Mouse (Mus musculus) R1 (cell line): ENCODE results near the gene Hipk1.

ENCODE experiments used
- DNase-seq: peaks from one replicate; pipeline ENCODE4 v3.0.0-alpha.2; 2018; ENCODE audit warnings: low read depth, low spot score

Gene Hipk1

DNA sequence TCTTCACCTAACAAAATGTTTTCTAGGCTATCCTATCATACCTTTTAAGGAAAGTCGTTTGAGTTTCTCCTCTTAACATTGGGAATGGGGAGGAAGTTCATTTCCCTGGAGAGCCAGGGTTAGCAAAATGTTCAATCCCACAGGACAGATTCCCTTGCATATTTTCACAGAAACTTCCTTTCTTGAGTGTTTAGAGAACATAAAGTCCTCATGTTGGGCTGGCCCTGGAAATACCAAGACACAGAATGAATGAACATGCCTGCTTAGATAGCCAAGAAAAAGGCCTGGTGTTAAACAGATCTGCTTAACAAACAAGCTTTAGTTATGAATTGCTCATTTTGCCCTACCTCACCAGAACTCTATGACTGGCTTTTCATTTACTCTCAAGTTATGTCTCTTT, 1.2 kb upstream of the Hipk1 start:
- DNase-seq: no peak

DNA sequence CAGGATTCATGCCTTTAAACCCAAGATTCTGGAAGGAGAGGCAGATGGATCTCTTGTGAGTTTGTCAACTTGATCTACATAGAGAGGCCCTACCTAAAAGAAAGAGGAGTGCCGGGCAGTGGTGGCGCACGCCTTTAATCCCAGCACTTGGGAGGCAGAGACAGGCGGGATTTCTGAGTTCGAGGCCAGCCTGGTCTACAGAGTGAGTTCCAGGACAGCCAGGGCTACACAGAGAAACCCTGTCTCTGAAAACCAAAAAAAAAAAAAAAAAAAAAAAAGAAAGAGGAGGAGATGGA, 696 bp upstream of the Hipk1 start:
- DNase-seq: peak; percentile 49

DNA sequence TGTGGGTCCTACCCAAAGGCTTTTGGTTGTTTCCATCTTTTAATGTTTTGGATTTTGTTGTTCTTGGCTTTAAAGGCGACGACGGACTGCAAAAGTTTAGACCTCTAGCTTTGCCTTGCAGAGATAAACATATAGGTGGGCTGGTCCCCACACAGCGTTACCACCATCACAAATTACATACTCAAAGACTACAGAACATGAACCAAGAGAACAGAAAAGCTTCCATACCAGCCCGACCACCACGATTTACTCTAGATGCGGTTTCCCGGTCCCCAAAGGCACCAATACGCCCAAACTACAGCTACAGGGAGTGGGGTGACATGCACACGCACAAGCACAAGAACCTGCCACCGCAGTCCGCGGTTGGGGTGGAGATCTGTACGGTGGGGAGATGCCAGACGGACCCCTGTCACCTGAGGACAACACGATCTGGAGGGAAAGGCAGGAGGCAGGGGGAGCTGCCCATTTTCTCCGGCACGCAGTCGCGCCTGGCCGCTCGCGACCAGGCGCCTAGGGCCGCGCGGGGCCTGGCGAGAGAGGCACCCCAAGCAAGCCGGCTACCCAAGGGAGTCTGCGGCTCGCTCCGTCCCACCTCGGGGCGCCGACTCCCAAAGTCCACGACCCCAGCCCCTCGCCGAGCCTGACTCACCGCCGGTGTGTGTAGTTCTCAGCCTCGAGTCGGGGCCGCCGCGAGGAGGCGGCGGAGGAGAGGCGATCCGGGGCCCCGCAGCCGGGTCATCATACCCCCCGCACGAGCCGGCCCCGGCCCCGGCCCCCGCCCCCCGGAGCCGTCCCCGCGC, 817 bp downstream of the Hipk1 start:
- peak; percentile 52 for DNase-seq

DNA sequence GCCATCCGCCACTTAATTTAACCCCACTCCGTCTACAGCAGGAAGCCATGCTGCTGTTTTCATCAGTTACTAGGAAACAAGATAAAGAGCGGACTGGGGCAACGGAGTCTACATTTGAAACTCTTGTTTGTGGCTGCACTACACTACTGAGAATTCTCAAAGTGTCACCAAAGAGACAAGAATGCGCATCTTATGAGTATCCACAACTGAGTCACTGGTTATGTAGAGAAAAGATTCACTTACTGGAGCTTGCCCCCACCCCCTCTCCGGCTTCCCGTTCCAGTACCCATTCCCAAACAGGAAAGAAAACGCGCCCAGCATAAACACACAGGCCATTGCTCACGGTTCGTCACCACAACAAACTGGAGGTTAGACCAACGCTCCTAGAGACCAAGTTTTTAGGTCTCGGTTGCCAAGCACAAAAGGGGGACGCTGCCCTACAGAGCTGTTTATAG, 1.4 kb downstream of the Hipk1 start:
- peak; percentile 65 for DNase-seq

DNA sequence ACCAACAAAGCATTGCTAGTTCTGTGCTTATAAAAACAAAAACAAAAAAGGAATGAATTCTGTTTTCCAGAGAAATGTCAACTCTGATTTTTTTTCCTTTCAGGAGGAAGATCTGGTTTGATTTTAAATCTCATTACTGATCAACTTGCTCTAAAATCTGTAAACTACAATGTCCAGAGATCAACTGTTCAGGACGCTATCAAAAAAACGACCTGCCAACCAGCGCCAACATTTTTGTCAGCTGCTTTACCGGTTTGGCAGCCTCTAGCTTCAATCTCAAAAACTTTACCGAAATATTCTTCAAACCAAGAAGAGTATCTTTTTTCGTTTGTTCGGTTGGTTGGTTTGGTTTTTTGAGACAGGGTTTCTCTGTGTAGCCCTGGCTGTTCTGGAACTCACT, 2.3 kb downstream of the Hipk1 start:
- no peak for DNase-seq

DNA sequence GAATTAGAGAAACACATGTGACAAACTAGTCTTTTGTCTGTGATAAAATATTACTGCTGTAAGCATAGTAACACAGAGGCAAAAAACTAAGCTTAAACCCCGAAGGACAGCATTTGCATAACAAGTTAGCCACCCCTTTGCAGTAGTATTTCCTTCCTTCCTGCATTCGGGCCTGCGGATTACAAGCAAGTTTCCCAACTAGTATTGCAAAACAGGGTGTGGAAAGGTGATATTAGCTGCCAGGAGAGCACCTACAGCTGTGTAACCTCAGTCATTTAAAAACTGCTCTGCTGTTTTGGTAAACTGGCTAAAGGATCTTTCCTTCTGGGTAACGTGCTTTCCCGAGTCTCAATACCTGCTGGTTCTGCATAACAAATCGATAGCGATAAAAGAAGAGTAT, 4.1 kb downstream of the Hipk1 start:
- peak; percentile 43 for DNase-seq

DNA sequence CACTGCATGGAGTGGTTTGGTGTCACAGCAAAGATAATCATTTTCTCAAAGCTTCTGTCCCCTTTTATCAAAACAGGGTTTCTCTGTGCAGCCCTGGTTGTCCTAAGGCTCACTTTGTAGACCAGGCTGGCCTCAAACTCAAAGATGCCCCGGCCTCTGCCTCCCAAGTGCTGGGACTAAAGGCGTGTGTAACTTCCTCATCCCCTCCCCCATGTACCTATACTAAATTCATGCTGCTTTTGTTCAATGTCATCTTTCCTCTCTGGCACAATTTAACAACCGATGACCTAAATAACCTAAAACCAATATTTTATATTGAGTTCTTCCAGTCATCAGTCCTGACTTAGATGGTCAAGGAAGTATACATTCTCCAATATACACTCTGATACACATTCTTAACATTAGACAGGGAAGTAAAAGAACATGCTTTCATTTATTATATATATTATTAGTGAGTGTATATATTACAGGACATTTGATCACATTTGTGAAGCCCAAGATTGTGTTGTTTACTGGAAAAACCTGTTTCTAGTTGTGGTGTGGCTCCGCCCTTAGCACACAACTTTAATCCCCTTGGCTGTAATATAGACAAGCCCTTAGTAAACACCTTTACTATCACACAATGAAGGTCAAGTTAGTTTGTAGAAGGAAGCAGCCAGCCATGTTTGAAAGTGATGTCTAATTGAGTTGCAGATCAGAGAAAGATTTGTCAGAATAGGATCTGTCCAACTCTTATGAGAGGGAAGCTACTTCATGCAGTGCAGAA, 8.3 kb downstream of the Hipk1 start:
- no peak for DNase-seq

DNA sequence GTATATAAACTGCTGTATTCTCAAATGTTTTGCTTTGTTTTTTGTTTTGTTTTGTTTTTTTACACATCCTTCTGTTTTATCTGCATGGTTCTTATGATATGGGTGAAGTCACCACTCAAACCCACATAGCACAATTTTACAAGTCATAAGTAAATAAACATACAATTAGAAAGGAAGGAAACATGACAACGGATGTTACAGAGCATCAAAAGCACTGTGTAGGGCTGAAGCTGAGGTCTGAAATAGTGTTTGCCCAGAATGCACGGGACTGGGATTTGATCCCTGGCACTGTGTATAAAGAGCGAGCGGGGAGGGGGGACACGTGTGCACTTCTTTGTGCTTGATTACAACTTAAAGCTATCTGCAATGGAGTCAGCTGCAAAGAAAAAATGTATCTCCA, 10.6 kb downstream of the Hipk1 start:
- no peak for DNase-seq

DNA sequence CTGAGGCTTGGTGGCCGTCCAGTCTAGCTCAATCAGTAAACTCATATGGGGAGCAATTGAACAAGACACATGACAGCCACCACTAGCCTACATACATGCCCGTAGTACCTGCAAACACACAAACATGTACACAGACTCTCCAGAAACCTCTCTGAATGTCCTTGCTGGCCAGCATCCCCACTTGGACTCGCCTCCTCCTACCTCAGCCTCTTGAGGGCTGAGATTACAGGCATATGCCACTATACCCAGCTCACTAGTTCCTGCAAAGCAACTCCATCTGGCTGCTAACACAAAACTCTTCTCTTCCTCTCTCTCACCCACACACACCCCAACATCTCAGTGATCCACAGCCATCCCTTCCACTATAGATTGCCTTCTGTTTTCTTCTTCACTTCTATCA, 11.1 kb downstream of the Hipk1 start:
- DNase-seq: no peak

DNA sequence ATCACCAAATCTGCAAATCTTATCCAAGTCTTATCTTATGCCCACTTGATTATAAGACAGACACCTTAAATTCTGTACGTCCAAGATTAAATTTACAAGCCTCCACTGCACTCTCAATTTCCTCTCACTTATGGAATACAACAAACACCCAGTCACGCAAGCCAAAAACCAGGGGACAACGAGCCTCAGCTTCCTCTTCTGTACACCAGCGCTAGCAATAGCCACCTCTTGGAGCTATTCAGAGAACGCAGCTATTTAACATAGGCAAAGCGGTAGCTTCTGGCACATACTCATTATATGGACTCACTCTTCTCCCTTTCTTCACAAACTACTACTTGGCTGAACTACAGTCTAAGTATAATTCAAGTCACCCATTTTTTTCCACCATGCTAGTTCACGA, 12.2 kb downstream of the Hipk1 start:
- no peak for DNase-seq

DNA sequence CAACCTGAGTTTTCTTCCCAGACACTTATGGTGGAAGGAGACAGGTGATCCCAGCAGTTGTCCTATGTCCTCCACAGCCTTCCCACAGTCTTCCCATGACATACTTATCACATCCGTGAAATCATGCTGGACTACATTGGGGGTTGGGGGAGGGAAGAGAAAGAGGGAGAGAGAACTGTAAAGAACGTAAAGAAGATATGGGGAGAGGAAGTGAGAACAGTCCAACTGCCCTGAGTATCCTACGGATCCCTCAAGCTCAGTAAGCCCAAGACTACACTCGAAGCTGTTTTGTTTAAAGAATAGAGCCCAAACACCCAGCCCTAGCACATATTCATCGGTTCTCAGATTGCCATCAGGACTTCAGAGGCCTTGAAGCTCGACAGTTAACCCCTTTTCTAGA, 12.7 kb downstream of the Hipk1 start:
- DNase-seq: no peak

DNA sequence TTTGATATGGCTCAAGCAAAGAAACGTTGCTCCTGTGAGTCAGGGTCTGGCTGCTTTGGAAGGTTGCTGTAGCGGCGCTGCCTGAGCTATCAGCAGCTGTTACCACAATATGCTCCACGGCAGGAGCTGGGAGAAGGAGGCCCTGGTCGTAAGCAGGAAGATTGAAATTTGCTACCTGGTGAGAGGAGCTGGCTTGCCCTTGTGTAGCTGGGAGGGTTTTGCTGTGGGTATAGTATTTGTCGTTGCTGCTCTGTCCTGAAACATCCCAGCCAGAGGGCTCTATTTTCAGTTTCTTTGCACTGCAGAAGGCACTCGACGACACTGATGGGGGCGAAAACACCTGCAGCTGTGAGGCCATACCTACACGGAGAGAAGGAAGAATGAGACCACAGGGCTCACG, 13.4 kb downstream of the Hipk1 start:
- no peak for DNase-seq

DNA sequence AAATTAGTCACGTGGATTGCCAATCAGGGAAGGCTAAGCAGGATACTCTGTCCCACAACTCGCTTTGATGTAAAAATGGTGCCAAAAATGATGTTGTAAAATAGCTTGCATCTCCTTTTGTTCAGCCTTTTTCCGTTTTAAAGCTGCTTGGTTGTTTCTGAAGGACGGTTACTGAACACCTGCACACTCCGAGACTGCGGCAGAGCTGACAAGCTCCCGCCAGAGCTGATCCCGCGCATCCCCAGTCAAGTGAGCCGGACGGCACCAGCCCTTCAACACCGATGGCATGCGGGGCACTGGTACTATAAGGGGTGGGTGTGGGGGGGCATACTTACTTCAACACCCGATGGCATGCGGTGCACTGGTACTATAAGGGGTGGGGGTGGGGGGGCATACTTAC, 17.4 kb downstream of the Hipk1 start:
- DNase-seq: no peak

DNA sequence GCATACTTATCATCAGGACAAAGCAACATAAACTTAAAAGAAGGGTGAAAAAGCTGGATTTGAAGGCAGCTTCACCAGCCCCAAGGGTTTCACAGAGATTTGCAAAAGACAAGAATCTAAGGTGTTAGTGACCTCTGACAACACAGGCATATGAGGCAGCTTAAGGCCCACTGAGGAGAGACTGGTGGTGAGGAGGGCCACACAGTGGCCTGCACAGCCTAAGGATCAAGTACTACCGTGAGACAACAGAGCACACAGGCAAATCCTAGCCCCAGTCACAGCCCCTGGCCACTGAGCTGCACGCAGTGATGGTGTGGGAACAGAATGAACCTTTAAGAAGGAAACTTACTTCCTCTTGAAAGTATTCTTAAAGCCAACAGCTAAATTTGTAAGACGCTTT, 17.9 kb downstream of the Hipk1 start:
- no peak for DNase-seq

DNA sequence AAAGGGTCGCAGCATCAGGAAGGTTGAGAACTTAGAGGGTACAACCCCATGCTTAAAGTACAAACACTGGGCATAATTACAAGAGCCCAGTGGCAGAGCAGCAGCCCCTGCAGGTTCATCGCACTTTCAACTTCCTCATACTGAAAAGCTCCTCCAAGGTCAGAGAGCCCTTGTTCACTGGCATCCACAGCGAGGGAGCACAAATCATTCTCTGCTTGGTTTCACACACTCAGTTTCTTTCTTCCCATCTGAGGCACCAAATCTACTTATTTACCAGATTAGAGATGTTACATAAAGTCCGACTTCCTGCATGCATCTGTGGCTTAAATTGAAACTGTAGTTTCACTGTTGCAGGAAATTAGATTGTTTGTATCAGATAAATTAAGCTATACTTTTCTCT, 18.5 kb downstream of the Hipk1 start:
- DNase-seq: no peak

DNA sequence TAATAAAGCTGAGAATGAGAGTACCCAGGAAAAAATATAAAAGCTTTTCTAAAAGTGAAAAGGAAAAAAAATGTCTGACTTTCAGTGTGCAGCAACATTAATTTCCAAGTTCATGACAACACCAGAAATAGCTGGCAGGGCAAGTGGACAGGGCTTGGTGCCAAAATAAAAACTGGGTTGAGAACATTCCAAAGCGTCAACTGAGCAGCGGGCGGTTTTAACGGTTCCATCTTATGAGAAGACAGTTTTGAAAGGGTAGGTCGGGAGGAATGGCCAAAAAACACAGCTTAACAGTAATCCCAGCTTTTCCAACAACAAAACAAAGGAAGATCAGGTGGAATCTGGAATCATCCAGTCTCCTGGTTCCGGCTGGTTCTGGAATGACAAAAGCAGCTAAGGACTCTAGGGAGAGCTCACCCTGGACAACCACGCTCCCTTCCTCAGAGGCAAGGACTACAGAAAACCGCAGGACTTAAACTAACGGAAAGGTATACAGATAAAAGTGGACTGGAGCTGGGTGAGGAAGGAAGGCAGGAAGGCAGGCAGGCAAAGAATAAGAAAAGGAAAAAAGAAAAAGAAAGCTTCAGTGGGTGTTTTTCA, 19.7 kb downstream of the Hipk1 start:
- peak; percentile 97 for DNase-seq

DNA sequence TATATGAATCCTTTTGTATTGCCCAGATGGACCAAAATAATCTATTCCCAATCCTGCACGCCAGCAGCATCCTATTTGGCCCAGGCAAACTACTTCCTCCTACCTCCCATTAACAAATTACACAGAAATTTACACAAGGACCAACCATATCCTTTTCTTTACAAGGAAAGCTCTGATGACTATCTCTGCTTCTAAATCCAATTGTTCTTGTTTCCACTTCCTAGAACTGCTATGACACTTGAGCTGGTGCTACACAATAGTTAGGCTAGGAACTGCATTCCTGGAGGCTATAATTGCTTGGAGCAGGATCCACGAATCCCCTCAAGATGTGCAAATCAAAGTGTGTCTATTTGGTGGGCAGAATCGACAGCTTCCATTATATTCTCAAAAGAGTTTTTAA, 24.6 kb downstream of the Hipk1 start:
- no peak for DNase-seq

DNA sequence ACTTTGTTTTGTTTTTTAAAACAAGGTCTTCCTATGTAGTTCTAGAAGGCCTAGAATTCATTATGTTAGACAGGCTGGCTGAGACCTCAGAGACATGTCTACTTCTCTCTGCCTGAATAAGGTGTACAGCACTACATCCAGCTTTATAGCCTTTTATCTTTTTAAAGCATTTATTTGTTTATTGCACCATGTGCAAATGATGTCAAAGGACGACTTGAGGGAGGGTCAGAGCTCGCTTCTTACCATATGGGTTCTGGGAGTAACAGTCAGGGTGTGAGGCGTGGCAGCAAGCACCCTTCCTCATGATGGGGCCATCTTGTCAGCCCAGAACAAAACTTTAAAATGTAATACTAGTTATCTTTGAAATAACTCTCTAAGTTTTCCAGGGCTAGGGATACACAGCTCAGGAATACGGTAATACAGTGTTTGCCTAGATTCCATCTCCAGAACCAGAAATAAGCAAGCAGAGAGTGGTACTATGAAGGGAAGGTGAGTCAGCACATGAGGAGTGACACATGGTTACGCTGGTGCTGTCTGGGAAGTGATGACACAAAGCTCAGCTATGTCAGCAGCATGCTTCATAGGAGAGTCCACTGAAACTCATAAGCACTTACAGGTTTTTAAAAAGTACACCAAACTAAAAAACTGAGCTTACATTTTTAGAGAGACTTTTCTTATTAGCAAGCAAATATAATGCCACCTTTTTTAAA, 31.9 kb downstream of the Hipk1 start:
- no peak for DNase-seq

DNA sequence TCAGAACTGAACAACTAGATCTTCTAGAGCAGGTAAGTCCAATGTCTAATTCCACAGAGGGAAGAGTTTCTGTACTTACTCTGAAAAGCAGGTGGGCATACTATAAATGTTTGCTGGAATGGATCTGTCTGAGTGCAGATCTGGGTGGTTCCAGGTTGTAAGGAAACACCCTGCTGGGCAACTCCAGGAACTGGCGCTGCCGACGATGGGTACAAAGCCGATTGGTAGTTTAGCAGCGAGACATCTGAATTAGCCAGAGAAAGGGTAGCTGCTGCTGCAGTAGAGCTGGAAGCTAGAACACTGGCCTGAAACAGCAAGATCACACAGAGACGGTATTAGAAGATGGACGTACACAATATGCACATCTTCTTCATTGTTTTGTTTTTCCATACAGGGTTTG, 32.9 kb downstream of the Hipk1 start:
- DNase-seq: peak; percentile 68

DNA sequence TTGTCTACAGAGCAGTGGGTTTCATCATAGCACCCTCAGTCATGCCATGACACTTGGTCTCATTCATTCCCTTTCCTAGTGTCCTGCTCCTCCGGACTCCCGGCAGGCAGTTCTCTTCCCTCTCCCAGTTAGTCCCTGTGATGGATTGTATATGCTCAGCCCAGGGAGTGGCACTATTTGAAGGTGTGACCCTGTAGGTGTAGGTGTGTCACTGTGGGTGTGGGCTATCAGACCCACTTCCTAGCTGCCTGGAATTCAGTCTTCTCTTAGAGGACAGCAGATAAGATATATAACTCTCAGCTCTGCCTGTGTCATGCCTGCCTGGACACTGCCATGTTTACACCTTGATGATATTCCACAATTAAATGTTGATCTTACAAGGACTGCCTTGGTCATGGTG, 34.4 kb downstream of the Hipk1 start:
- DNase-seq: no peak

DNA sequence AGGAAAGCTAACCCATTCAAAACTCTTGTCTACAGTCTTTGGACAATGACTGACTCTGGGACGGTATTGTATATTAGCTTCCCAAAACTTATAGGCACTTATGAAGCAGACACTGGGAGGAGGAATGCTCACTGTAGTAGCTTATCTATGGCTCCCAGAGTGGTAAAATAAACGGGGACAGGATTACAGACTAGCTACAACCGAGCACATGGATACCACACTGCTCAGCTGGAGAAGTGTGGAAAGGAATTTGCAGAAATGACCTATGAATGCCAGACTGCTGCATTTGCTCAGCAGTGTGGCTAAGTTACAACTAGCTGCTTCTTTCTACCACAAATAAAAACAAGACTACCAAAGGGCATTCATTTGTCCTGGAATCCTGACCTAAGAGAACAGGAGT, 36.0 kb downstream of the Hipk1 start:
- DNase-seq: no peak

DNA sequence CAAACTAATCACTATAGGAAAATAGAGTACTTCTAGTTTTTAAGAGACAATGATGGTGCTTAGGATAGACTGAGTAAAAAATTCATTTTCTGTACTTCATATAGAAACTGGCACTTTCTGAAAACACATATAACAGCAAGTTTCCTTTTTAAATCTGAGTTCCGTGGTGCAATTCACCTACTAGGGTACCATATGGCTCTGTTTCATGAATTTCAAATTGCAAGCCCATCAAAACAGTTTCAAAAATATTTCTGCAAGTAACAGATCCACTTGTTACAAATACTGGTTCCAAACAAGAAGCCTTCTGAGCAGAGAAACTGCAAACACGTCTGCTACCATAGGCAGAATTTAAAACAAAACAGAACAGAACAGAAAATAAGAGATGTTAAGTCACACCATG, 39.8 kb downstream of the Hipk1 start:
- DNase-seq: no peak
